Mouse (Mus musculus) embryonic facial prominence, embryonic 11.5 days (tissue): ENCODE data around the gene Arhgap30. TPM values are rescaled to one million over a fixed set of nuclear protein-coding genes. Genes with fewer than 3 reads are reported as not detected.

Experiments
- ATAC-seq: fragments of 200-750 bp; cut with Nextera tagmentation; replicated peaks from 2 replicates; pipeline ENCODE4 v1.8.0; 2017; ENCODE audit warnings: low read depth; ENCODE audit not compliant: insufficient number of reproducible peaks, low FRiP score, low TSS enrichment
- DNase-seq: peaks from one replicate; pipeline ENCODE4 v3.0.0-alpha.2; 2015; ENCODE audit warnings: low spot score
- H3K27ac ChIP-seq: fragments of 300-500 bp; sonication (generic); replicated peaks from 2 replicates; pipeline ENCODE4 v1.5.1; 2014; ENCODE audit warnings: mild to moderate bottlenecking, low read depth, low read length, control low read depth
- H3K27me3 ChIP-seq: fragments of 300-500 bp; sonication (generic); 2 replicates; pipeline ENCODE4 v1.6.1; 2014; ENCODE audit warnings: mild to moderate bottlenecking, low read length, moderate library complexity, mixed read lengths; ENCODE audit not compliant: control insufficient read depth, insufficient read depth
- H3K36me3 ChIP-seq: fragments of 300-500 bp; sonication (generic); replicated peaks from 2 replicates; pipeline ENCODE4 v1.6.1; 2014; ENCODE audit warnings: low read depth, mild to moderate bottlenecking, low read length, moderate library complexity, mixed read lengths; ENCODE audit not compliant: control insufficient read depth, insufficient read depth
- H3K4me1 ChIP-seq: fragments of 300-500 bp; sonication (generic); 2 replicates; pipeline ENCODE4 v1.6.1; 2014; ENCODE audit warnings: low read length, mixed read lengths; ENCODE audit not compliant: control insufficient read depth, insufficient read depth
- H3K4me2 ChIP-seq: fragments of 300-500 bp; sonication (generic); 2 replicates; pipeline ENCODE4 v1.6.1; 2014; ENCODE audit warnings: low read depth, mild to moderate bottlenecking, control low read depth, low read length, moderate library complexity
- H3K4me3 ChIP-seq: fragments of 300-500 bp; sonication (generic); 2 replicates; pipeline ENCODE4 v1.5.1; 2014; ENCODE audit warnings: low read depth, low read length, control low read depth
- H3K9ac ChIP-seq: fragments of 300-500 bp; sonication (generic); replicated peaks from 2 replicates; pipeline ENCODE4 v1.6.1; 2014; ENCODE audit warnings: mild to moderate bottlenecking, control low read depth, low read length
- H3K9me3 ChIP-seq: fragments of 300-500 bp; sonication (generic); replicated peaks from 2 replicates; pipeline ENCODE4 v1.6.1; 2016; ENCODE audit warnings: mild to moderate bottlenecking, low read length, inconsistent platforms, mixed read lengths; ENCODE audit not compliant: control insufficient read depth
- WGBS: fragments of 180-500 bp; shearing (Covaris S2); extraction: QIAGEN DNeasy Blood & Tissue Kit; methylation state at CpG from one replicate; pipeline ENCODE4 v1.1.7; 2014; 5-methylcytosine and 5-hydroxymethylcytosine counted together
- polyA plus RNA-seq: library from polyadenylated mRNA; unstranded; fragments of >200 nt; fragmentation: Nextera tagmentation; extraction: Ambion mirVana; gene quantifications from 2 replicates; pipeline ENCODE4 v1.2.1, GENCODE M21; 2014

Gene Arhgap30
- polyA plus RNA-seq = 0.39 and 0.52 TPM in 2 replicates

GRCm38 (mm10) chr1:171388376-171389102 lies at the start of gene Arhgap30:
Gene Arhgap30, plus strand, starts transcription at chr1:171388954.
- ATAC-seq (no peak), DNase-seq (no peak)
- Histone ChIP-seq H3K9me3 (no peaks in the 10 kb centered on the region), H3K27me3 (no peaks in the 10 kb centered on the region), H3K27ac (no peak within 1 kb of the TSS), H3K36me3 (no peaks in the 10 kb centered on the region), H3K4me1 (no peaks in the 10 kb centered on the region), H3K4me3 (no peak within 1 kb of the TSS), H3K4me2 (no peak within 1 kb of the TSS), H3K9ac (no peak within 1 kb of the TSS)
- 80% methylated on average over 15 of the region's 15 CpGs for WGBS

DNA sequence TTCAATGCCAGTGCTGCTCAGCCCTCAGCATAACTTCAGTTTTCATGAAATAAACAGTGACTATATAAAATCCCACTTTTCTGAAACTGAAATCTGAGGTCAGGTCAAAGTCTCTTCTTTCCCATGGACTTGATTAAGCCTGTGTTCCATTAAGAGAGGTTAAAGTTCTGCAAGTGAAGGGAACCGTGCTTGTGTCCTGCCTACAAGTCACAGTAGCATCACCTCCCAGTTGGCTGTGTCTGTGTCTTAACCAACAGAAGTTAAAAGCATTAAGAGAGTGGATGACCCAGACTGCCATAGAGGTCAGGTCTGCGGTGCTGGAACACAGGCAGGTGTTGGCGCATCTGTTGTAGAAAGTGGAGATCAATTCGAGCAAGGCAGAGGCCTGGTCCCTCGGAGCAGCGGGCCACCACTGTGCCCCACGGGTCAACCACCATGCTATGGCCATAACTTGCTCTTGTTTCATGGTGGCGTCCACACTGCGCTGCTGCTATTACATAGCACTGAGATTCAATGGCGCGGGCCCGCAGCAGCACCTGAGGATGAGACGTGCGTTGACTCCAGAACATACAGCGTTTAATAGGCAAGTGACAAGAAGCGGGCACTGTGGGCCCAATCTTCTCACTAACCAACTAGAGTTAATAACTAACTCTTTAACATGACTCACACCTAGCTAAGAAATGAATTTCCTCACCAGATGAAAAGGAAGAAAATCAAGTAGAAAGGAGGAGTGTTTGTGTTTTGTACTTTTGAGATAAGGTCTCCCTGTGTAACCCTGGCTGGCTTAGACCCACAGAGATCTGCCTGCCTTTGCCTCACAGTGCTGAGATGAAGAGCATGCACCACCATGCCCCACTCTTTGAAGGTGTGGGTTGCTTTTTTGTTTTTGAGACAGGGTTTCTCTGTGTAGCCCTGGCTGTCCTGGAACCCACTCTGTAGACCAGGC lies 46.2 kb upstream of the Arhgap30 start:
- no peak for DNase-seq
- H3K36me3 ChIP-seq = peaks cover 5% of the 10 kb centered on the region
- WGBS = 93% methylated on average over 16 of the region's 16 CpGs

DNA sequence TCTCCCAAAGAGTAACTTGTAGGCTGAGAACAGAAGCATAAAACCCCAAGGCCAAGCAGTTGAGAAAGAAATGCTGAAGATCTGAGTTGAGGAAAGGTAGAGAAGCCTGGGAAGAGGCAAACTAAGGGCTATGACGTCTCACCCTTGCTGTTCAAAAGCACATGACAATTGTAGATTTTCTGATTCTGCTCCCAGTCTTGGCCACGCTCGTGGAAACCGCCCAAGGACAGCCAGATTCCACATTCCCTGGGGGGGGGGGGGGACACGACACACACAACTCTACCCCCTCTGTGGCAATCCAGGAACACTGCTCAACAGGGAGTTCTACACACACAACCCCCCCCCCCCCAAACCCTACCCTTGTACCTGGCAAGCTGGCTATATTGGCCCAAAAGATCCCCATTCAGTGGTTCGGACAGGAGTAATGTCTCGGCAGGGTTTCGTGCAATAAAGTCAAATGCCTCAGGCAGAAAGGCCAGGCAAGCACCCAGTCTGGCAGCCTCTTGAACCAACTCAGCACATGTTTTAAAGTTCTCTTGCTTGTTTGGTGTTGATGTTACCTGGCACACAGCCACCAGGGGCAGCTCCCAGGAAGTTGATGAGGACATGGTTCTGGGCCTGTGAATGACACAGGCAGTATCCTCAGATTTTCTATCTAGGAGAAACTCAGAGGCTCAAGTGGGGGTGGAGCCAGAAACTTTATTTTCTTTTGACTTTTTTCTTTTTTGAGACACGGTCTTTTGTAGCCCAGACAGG lies 44.7 kb upstream of the Arhgap30 start:
- no peak overlapping the region for H3K9ac ChIP-seq
- no peaks in the 10 kb centered on the region for H3K4me1 ChIP-seq
- no peak overlapping the region for H3K4me2 ChIP-seq
- H3K9me3 ChIP-seq = no peaks in the 10 kb centered on the region; the same call in 1 of the 2 replicates
- DNase-seq = no peak
- H3K27ac ChIP-seq = no peak overlapping the region
- 87% methylated on average over 8 of the region's 9 CpGs for WGBS
- no peaks in the 10 kb centered on the region for H3K27me3 ChIP-seq
- no peak overlapping the region for H3K4me3 ChIP-seq
- H3K36me3 ChIP-seq = peaks cover 5% of the 10 kb centered on the region
- ATAC-seq = 0 out of 2 replicates have a peak, but pooled peaks have one; percentile 15

More for the DNA sequence above, 46.2 kb upstream of the Arhgap30 start:
- Histone ChIP-seq H3K4me1 (no peaks in the 10 kb centered on the region), H3K4me3 (no peak overlapping the region), H3K4me2 (no peak overlapping the region), H3K27ac (no peak overlapping the region), H3K9me3 (no peaks in the 10 kb centered on the region; the same call in 1 of the 2 replicates), H3K9ac (no peak overlapping the region), H3K27me3 (no peaks in the 10 kb centered on the region)
- no peak for ATAC-seq

DNA sequence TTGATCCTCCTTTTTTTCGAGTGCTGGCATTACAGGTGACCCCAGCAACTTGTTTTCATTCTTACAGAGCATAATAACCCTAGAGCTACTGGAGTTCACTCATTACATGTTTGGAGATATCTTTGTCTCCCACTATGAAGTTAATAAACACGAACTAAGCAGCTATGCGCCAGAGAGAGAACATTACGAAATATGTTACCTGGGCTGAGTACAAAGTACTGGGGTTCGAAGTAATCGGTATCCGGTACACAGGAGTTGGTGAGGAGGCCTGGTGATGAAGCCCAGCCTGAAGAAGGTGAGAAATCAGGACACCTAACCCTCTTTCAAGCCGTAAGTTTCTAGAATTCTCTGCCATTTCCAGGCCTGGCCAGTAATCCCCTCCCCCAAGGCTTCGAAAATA lies 44.0 kb upstream of the Arhgap30 start:
- Histone ChIP-seq H3K4me3 (peak overlapping the region; percentile 91), H3K4me1 (no peaks in the 10 kb centered on the region), H3K27ac (no peak overlapping the region), H3K4me2 (peak overlapping the region; percentile 52), H3K27me3 (no peaks in the 10 kb centered on the region), H3K36me3 (peaks cover 5% of the 10 kb centered on the region), H3K9me3 (no peaks in the 10 kb centered on the region; the same call in 1 of the 2 replicates), H3K9ac (peak overlapping the region; percentile 87)
- DNase-seq (no peak), ATAC-seq (no peak)
- 80% methylated on average over 9 of the region's 9 CpGs for WGBS

- no peaks in the 10 kb centered on the region for H3K27me3 ChIP-seq
- H3K9me3 ChIP-seq = no peaks in the 10 kb centered on the region; the same call in 1 of the 2 replicates
- no peak within 1 kb of the TSS; the same call in 1 of the 2 replicates for H3K27ac ChIP-seq
- H3K9ac ChIP-seq = peak within 1 kb of the TSS; percentile 87
- peak within 1 kb of the TSS; percentile 91 for H3K4me3 ChIP-seq
- DNase-seq (peak; percentile 94), ATAC-seq (peak; percentile 87)
- H3K4me1 ChIP-seq = no peaks in the 10 kb centered on the region
- peaks cover 5% of the 10 kb centered on the region for H3K36me3 ChIP-seq
- WGBS = 1% methylated on average over 53 of the region's 53 CpGs
- H3K4me2 ChIP-seq = peak within 1 kb of the TSS; percentile 52
Measured at GRCm38 (mm10) chr1:171345225-171346094, 43.3 kb upstream of the Arhgap30 start, which contains the start of the genes Nit1 and Pfdn2. Gene Nit1, minus strand, starts transcription at chr1:171345646. Gene Pfdn2, plus strand, starts transcription at chr1:171345670.

DNA sequence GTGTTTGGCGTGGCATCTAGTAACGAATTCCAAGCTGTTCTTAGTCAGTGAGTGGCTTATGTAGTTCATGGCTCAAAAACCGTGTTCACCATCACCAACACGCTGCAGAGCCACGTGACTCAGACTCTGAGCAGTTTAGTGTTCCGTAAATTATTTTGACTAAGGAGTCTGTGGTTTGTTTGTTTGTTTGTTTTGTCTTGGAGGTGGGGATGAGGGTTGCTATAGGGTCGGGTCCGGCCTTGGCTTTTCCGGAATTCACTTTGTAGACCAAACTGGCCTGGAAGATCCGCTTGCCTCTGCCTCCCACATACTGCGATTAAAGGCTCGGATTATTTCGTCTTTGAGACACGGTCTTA lies 42.7 kb upstream of the Arhgap30 start:
- no peak overlapping the region for H3K27ac ChIP-seq
- DNase-seq (no peak), ATAC-seq (no peak)
- H3K4me1 ChIP-seq = no peaks in the 10 kb centered on the region
- peak overlapping the region; percentile 52 for H3K4me2 ChIP-seq
- under 1% methylated on average over 14 of the region's 14 CpGs for WGBS
- H3K9me3 ChIP-seq = no peaks in the 10 kb centered on the region; the same call in 1 of the 2 replicates
- H3K4me3 ChIP-seq = peak overlapping the region; percentile 91
- H3K36me3 ChIP-seq = peaks cover 5% of the 10 kb centered on the region
- peak overlapping the region; percentile 87 for H3K9ac ChIP-seq
- H3K27me3 ChIP-seq = no peaks in the 10 kb centered on the region

DNA sequence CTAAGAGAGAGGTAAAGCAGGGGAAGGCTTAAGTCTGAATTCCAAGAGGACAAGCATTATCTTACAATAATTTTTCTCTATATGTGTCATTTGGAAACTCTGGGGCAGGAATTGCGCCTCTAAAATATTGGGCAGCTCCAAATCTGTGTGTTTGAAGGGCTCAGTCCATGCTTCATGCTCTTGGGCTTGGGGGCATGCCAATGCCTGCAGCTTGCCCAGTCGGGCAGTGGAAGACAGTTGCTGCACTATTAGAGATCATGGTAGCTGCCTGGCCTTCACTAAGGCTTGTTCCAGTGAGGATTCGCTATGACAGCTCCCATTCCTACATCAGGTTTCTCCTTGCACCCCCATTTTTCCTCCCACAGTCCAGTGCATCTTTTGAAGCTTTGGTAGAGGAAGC lies 40.1 kb upstream of the Arhgap30 start:
- Histone ChIP-seq H3K27ac (no peak overlapping the region), H3K4me3 (no peak overlapping the region), H3K9me3 (no peaks in the 10 kb centered on the region; the same call in 1 of the 2 replicates), H3K27me3 (no peaks in the 10 kb centered on the region), H3K4me1 (no peaks in the 10 kb centered on the region), H3K4me2 (no peak overlapping the region), H3K36me3 (no peaks in the 10 kb centered on the region), H3K9ac (no peak overlapping the region)
- 94% methylated on average over 3 of the region's 3 CpGs for WGBS
- ATAC-seq (no peak), DNase-seq (no peak)
